Mouse (Mus musculus) E14TG2a.4 (cell line): ENCODE measurements at regions not wholly inside any gene's neighbourhood (a gene's known extent, or its start where the extent isn't known, plus 50 kb on each side); places are given as distances from the start of the nearest gene placed in this dataset.

Source experiments
- CTCF ChIP-seq: conservative IDR thresholded peaks from 2 replicates; pipeline ENCODE4 v1.5.1; 2014; ENCODE audit warnings: low read length
- NANOG ChIP-seq: IDR thresholded peaks from 2 replicates; pipeline ENCODE4 v1.6.1; 2014; ENCODE audit warnings: borderline replicate concordance, low read length, mixed read lengths

GRCm38 (mm10) chr17:84117756-84118155, 70.0 kb downstream of the Zfp36l2 start:
- TF ChIP-seq CTCF (no peak), NANOG (no peak)
